Mouse (Mus musculus): ENCODE results near the gene Cyb5r3.
"Not testable (repeated sequence)": the region's sequence is repeated elsewhere in the genome, so short reads cannot be mapped to it uniquely, and the experiment has no call there.

Gene Cyb5r3

DNA sequence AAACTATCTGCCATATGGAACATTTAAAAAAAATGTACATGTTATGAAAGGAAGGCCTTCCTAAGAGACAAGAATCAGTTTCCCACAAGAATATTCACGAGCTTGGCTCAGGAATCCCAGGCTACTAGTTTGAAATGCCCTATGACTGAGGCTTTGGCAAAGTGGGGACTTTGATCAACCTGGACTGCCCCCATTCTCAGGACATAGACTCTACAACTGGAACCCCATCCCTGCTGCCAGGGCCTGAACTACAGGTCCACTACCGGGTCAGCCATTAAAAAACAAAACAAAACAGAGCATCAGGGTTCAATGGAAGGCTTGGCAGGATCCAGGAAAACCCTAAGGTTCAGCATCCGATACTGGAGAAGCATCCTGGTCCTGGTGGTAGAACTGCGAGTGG lies 21.7 kb downstream of the Cyb5r3 start:
- DNase-seq (ENCODE audit: extremely low read depth, low read depth), result no peak

DNA sequence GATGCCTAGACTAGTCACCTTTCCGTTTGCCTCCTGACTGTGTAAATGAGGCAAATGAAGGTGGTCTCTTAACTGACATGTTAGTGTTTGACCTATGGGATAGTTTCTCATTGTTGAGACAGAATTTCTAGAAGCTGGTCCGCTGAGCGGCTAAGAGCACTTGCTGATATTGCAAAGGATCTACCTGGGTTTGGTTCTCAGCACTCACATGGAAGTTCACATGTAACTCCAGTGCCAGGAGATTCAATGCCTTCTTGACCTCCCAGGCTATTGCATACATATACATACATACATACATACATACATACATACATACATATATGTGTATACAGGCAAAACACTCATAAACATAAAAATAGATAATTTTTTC lies 22.3 kb downstream of the Cyb5r3 start:
- DNase-seq (ENCODE audit: extremely low read depth, low read depth), result no peak

DNA sequence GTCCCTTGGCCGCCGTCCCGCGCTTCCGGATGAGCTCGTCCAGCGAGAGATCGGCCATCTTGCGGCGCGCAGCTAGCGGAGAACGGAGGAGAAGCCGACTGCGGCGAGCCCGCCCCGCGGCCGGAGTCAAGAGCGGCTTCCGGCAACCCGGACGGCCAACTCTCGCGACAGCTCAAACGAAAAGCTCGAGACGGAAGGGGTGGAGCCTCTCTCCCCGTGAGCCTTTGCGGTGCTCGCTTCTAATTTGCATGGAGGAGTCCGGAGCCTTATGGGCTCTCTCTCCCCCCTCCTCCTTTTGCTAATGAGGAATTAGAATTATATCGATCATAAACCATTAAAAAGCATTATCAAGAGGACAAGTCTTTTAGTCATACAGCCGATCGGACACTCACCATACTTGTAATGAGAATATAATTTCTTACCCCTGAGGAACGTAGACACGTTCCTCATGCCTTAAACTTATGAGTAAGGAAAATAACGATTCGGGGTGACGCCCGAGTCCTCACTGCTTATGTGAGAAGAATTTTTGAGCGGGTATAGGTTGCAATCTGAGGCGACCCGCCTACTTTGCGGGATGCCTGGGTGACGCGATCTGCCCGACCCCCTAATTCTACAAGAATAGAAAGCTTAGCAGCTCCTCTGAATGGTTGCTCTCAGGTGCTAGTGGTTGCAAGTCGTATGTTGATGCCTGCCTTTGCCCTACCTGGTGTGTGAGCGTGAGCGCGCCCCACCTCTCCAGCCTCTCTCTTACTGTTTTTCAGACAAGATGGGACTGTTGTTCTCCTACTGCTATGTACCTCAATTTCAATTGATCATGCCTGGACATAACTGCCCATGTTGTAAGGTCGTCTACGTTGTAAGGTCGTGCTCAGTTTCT lies 23.0 kb downstream of the Cyb5r3 start, which contains the start of gene Poldip3:
Gene Poldip3, minus strand, starts transcription at position 189 of the 877 bp plus-strand sequence.
- DNase-seq (ENCODE audit: extremely low read depth, low read depth), result peak; percentile 96

DNA sequence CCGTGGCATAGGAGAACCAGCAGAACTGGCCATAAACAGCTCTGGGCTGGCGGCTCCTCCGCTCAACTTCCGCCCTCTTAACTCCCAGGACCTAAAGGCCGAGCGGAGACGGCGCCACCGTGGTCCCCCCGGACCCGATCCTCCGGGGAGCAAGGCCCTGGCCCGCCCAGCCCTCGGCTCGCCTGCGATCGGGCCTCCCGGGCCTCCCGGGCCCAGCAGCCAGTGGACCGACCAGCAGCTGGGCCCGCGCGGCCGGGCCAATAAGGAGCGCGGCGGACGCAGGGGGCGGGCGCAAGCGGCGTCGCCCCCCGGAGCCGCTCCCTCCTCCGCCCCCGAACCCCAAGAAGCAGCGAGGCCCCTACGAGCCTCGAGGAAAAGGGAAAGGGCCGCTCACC lies 23.6 kb downstream of the Cyb5r3 start:
- DNase-seq (ENCODE audit: extremely low read depth, low read depth), result no peak

DNA sequence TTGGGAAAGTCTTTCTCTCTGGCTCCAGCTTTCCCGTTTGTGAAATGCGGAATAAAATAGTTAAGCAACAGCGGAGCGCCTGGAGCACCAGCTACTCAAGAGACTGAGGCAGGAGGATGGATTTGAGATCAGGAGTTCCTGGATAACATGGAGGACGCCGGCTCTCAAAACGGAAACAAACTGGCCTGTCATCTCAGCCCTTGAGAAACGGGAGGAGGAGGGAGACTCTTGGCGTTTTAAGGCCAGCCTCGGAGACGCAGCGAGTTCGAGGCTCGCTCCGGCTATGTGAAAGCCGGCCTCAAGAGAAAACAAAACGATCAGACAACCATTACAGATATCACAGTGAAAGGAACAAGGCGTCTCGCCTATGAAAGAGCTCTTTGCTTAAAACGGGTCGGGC lies 24.0 kb downstream of the Cyb5r3 start:
- no peak for DNase-seq (ENCODE audit: extremely low read depth, low read depth)

DNA sequence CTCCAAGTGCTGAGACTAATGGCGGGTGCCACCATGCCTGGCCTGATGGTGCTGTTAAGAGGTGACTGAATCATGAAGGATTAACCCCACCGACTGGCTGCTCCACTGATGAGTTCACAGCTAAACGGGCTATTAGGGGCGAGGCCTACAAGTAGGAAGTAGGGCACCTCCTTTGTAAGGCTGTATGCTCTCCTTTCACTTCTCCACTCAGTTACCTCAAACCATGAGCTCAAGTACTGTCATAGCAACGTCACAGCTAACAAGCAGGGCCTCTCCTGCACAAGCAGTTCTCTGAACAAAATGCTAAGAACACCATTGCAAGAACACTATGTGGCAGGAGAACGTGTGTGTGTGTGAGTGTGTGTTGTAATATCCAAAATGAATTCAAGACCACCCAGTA lies 26.9 kb downstream of the Cyb5r3 start:
- DNase-seq (ENCODE audit: extremely low read depth, low read depth), result no peak

DNA sequence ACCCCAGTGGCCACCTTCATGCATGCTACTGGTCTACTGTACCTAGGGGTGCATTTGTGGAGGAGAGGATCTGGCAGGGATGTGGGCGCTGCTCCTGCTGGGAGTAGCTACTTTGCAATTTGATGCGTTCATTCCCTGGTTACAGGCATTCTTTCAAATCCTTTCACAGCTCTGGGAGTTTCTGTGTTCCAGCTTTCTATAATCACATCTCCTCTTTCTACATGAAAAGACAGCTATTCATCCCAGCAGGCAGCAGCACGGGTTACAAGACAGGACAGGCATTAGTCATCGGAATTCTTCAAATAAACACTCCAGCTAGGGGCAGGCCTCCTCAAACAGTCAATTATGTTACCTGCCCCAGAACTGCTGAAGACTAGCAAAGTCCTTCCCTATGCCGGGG lies 29.5 kb downstream of the Cyb5r3 start:
- no peak for DNase-seq (ENCODE audit: extremely low read depth, low read depth)

DNA sequence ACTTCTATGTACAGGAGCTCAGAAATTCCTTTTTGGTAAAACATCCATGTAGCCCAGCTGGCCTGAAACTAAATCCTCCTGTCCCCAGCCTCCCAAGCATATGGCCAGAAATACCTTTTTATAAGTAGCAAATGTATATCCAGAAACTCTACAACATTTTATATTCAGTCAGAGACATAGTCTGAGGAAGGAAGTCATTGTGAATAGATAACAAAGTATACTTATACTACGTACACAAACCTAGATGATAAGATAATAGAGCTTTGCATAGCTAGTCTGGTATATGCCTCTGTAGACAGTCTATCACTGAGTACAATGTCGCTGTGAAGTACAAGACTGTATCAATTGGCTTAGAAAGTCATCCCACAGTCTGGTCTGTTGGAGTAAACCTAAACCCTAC lies 36.7 kb downstream of the Cyb5r3 start:
- DNase-seq (ENCODE audit: extremely low read depth, low read depth), result no peak

DNA sequence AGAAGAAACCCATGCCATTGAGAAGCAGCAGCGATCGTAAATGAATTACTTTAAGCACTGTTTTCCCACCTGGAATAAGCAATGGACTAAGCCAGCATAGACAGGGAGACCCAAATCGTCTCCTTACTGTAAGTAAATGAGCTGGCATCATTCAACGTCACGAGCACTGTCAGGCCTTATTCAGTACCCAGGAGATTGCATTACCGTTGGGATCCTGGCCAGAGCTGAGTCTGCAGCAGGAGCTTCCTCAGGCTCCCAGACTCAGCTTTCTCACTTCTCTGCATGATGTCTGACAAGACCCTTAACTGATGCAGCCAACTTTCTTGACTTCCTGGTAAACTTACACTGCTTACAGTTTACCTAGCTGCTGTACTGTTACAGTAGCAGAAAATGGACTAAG lies 37.7 kb downstream of the Cyb5r3 start:
- DNase-seq (ENCODE audit: extremely low read depth, low read depth), result no peak

DNA sequence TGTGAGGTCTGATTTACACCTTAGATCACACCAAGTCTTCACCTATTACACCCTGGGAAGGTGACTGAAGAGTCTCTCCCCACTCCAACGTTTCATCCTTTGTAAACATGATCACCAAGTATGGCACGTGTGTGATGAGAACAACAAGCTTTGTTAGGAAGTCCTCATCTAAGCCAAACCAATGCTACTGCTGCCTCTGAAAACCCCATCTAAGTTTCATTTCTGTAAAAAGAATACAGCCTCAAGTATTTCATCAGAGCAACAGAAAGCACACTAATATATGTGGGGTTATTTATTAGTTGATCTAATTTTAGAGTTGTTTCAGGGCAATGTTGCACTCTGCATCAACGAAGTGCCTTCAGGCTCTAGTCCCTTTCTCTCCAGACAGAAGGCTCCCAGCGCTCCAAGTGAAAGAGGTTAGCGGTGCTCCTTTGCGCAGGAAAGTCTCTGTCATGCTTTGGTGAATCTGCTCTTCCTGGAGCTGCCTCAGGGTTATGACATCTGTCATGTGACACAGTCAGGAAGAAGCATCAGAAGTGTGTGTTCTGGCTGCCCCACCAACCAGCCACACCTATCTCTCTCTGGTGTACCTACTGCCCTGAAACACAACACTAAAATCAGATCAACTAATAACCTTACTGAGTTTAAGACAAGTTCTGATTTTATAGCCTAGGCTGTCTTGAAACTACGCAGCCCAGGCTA lies 42.7 kb downstream of the Cyb5r3 start:
- DNase-seq (ENCODE audit: extremely low read depth, low read depth), result no peak

DNA sequence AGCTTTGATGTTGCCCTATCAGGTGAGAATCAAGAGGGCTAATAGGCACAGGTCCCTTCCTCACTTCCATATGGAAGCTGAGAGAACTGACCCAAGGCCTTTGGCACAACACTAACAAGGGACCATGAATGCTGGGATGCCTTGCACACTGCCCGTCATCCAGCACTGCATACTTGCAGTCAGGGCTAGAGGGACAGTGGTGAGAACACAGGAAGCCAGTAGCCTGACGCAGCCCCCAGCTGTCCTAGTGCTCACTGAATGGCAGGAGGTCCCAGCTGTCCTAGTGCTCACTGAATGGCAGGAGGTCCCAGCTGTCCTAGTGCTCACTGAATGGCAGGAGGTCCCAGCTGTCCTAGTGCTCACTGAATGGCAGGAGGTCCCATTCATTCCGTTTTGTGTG lies 45.4 kb downstream of the Cyb5r3 start:
- not testable (repeated sequence) for DNase-seq (ENCODE audit: extremely low read depth, low read depth)

DNA sequence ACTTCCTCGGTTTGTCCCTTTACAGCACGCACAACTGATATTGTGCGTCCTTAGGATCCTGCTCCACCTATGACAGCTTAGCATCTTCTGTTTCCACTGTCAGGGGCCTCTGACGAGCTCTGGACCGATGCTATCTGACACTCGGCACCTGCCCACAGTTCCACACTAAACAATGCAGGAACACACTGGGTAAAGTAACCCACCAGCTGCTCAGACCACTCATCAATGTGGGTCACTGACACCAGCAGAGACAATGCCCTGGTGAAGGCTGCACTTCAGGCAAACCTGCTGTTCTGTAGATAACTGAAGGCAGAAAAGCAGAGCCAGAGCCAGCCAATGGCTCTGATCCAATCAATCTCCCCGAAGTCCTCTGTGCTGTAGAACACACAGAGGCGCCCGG lies 45.8 kb downstream of the Cyb5r3 start:
- DNase-seq (ENCODE audit: extremely low read depth, low read depth), result no peak

DNA sequence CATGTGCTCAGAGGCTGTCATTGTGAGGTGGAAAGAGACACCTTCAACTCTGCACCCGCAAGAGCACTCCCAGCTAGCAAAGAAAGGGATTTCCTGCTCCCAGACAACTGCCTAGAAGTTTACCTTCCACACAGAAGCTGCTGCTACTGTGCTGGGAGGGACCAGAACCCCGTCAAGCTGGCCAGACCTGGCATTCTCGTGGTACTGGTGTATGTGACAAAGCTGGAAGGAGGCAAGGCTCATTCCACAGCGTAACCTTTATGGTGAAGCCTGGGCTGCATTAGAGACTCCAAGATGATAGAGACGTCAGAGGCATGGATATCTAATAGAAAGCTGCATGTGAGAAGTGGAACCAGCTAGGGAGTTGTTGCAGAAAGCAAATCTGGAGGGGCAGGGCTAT lies 47.8 kb downstream of the Cyb5r3 start:
- DNase-seq (ENCODE audit: extremely low read depth, low read depth), result no peak

DNA sequence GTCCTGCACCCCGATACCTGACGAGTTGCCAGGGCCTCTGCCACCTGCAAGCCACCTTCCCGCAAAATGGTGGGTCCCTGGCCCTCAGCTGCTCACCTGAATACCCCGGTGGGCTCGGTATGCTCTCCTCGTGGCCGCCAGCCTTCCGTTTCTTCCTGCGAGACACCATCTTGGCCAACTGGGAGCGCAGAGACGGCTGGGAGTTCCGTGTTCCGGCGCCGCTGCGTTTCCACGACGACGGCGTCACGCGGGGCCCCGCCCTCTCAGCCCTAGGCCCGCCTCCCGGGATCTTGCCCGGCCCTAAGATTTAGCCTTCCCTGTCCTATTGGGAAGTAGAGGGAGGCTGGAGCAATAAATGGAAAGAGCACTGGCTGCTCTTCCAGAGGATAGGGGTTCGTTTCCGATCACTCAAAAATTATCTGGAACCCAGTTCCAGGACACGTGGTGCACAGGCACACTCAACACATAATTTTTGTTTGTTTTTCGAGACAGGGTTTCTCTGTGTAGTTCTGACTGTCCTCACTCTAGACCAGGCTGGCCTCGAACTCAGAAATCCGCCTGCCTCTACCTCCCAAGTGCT lies 49.7 kb downstream of the Cyb5r3 start, which contains the start of gene Rrp7a:
Gene Rrp7a, minus strand, starts transcription at position 236 of the 580 bp plus-strand sequence.
- DNase-seq (ENCODE audit: extremely low read depth, low read depth), result peak; percentile 40

DNA sequence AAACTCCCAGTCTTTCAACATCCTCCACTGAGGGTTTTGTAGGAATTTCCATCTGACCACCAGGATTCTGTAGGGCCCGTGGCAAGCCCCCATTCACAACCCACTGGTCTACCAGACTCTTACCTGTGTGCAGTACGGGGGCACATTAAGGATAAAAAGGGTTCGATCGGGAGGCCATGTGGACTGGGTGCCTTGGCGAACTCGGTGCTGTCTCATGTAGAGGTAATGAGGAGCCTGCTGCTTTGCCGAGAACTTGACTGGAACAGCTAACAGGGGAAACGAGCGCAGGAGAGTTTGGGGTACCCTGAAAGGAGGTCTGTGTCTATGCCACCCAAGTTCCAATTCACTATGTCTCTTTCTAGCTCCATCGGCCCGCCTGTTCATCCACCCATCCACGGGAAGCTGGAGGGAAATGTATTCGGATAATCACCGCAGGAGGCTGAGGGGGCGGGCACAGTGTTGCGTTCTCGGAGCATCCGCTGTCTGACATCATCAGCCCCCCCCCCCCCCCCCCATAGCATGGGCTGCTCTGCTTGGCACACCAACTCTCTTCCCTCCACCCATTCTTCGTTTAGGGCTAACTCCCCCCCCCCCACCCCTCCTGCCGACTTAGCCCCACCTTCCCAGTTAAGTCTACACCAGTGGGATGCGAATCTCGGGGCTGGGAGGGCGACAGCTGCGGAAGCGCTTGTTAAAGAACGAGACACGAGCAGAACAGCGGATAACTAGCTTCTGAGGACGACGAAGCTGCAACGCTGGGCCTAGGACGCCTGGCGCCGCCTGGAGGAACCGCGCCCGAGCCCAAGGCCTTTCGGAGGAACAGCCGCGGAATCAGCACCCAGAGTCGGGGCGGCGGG lies 50.5 kb downstream of the Cyb5r3 start:
- peak; percentile 74 for DNase-seq (ENCODE audit: extremely low read depth, low read depth)

DNA sequence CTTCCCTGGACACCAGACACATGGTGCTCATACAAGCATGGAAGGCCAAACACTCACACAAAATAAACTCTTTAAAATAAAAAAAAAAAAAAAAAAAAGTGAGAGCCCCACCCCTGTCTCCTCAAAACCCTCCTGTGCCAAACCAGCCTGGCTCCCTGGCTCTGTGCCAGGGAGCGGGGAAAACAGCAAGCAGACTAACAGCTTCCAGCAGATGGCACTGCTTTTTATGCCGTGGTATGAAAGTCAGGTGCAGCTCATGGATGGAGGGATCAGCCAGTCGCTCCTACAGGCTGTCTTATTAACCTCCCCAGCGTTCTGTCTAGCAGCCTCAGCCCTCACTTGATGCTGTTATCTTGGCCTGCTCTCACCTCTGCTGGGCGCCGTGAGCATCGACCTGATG lies 54.0 kb downstream of the Cyb5r3 start:
- no peak for DNase-seq (ENCODE audit: extremely low read depth, low read depth)

DNA sequence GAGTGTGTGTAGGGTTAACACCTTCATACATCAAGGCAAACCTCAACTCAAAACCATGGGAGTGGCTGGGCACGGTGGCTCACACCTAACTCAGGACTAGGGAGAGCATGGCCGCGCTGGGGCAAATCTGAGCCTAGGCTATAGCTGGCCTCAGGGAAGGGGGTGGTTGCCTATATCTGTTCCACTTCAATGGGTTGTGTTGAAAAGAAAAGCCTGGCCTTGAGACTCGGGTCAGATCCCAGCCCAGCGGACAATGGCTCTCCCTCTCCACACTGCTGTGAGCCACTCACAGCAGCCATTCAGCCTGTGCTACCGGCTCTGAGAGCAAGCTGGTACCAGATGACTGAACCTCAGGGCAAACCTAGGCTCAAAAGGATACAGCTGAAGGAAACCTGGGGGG lies 57.3 kb downstream of the Cyb5r3 start:
- DNase-seq (ENCODE audit: extremely low read depth, low read depth), result no peak

DNA sequence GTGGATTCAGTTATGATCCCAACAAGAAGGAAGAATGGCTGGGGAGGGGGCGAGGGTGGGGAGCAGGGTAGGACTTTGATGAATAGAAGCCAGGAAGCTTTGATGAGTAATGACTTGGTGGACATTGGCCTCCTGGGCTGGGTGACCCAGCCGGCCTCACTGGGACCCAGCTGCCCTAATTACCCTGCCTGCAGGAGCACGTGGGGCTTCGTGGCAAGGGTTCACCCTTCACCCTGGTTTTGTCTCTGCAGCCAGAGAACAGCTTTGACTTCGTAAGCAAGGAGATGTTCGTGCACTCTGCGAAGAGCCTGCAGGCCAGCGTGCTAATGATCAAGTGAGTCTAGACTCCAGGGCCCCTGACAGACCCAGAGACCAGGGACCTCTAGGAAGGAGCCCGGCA lies 58.3 kb downstream of the Cyb5r3 start:
- no peak for DNase-seq (ENCODE audit: extremely low read depth, low read depth)

DNA sequence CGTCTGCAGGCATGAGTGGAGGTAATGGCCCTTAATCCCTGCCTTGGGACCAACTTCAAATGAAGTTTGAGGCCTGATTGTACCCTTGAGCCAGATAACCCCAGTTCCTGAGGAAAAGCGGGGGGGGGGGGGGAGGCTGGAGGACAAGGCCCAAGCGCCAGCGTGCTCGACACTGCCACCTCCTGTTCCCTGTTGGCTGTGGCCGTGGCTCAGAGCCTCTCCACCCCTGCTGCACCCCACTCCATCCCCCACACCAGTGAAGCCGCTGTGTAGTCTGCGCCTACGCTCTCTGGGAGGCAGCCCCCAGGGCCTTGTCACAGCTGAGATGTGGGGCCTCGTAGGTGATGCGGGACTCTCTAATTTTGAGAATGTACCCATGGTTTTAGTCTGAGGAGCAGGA lies 59.5 kb downstream of the Cyb5r3 start:
- DNase-seq (ENCODE audit: extremely low read depth, low read depth), result no peak

DNA sequence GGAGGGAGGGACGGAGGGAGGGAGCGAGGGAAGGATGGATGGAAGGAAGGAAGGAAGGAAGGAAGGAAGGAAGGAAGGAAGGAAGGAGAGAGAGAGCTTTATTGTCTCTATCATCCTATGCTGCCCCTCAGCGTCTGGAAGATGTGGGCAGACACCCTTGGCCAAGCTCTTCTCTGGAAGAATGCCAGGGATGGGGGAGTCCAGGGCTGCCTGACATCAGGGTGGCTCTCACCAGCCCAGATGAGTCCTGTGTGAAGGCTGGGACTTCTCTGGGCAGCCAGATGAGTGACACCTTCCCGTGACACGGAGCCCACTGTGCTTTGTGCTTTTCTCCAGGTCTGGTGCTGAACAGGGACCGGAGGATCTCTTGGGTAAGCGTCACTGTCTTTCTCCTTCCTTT lies 60.5 kb downstream of the Cyb5r3 start:
- no peak for DNase-seq (ENCODE audit: extremely low read depth, low read depth)

DNA sequence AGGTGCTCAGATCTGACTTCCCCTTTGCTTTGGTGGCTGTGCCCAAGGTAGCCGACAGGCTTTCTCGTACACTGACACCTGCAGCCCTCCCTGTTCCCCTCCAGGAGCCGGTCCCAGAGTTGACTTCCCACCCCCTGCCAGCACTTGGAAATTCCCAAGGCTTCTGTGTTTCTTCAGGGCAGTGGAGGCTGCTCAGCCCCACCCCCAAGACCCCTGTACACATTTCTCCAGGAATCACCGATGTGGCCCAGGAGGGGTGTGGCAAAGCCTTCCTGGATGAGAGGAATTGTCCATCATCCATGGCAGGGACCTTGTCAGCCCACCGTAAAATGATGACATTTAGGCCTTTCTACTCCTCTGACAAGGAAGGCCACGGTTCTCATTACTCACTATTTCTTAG lies 61.1 kb downstream of the Cyb5r3 start:
- no peak for DNase-seq (ENCODE audit: extremely low read depth, low read depth)
